Mouse (Mus musculus) liver, embryonic 13.5 days (tissue): ENCODE results near the gene Pacsin2. TPM values are rescaled to one million over a fixed set of nuclear protein-coding genes. Genes with fewer than 3 reads are reported as not detected.

Experiments
- ATAC-seq: fragments of 200-750 bp; cut with Nextera tagmentation; 2 replicates; pipeline ENCODE4 v1.8.0; 2017; ENCODE audit warnings: low read depth, mild to moderate bottlenecking, moderate number of reproducible peaks, moderate library complexity
- DNase-seq: peaks from one replicate; pipeline ENCODE4 v3.0.0; 2022
- H3K27ac ChIP-seq: fragments of 300-500 bp; sonication (generic); 2 replicates; pipeline ENCODE4 v1.5.1; 2015; ENCODE audit warnings: moderate library complexity, mild to moderate bottlenecking, inconsistent platforms
- H3K27me3 ChIP-seq: fragments of 300-500 bp; sonication (generic); 2 replicates; pipeline ENCODE4 v1.6.1; 2015; ENCODE audit warnings: mild to moderate bottlenecking, inconsistent platforms
- H3K36me3 ChIP-seq: fragments of 300-500 bp; sonication (generic); 2 replicates; pipeline ENCODE4 v1.6.1; 2015; ENCODE audit warnings: mild to moderate bottlenecking, inconsistent platforms
- H3K4me1 ChIP-seq: fragments of 300-500 bp; sonication (generic); replicated peaks from 2 replicates; pipeline ENCODE4 v1.6.1; 2015; ENCODE audit warnings: inconsistent platforms
- H3K4me2 ChIP-seq: fragments of 300-500 bp; sonication (generic); 2 replicates; pipeline ENCODE4 v1.6.1; 2015; ENCODE audit warnings: inconsistent platforms, mild to moderate bottlenecking, moderate library complexity
- H3K4me3 ChIP-seq: fragments of 300-500 bp; sonication (generic); replicated peaks from 2 replicates; pipeline ENCODE4 v1.5.1; 2015; ENCODE audit warnings: mild to moderate bottlenecking, inconsistent platforms
- H3K9ac ChIP-seq: fragments of 300-500 bp; sonication (generic); 2 replicates; pipeline ENCODE4 v1.6.1; 2015; ENCODE audit warnings: mild to moderate bottlenecking, inconsistent platforms
- H3K9me3 ChIP-seq: fragments of 300-500 bp; sonication (generic); replicated peaks from 2 replicates; pipeline ENCODE4 v1.6.1; 2016; ENCODE audit warnings: inconsistent platforms
- WGBS: fragments of 180-500 bp; shearing (Covaris S2); methylation state at CpG from one replicate; pipeline ENCODE4 v1.1.7; 2015; ENCODE audit not compliant: insufficient replicate concordance; 5-methylcytosine and 5-hydroxymethylcytosine counted together
- polyA plus RNA-seq: library from polyadenylated mRNA; unstranded; fragments of >200 nt; fragmentation: Nextera tagmentation; extraction: Ambion mirVana; gene quantifications from 2 replicates; pipeline ENCODE4 v1.2.1, GENCODE M21; 2015

Pacsin2 gene
- polyA plus RNA-seq, 1 experiment from 2014 or later = 45.0 TPM

DNA sequence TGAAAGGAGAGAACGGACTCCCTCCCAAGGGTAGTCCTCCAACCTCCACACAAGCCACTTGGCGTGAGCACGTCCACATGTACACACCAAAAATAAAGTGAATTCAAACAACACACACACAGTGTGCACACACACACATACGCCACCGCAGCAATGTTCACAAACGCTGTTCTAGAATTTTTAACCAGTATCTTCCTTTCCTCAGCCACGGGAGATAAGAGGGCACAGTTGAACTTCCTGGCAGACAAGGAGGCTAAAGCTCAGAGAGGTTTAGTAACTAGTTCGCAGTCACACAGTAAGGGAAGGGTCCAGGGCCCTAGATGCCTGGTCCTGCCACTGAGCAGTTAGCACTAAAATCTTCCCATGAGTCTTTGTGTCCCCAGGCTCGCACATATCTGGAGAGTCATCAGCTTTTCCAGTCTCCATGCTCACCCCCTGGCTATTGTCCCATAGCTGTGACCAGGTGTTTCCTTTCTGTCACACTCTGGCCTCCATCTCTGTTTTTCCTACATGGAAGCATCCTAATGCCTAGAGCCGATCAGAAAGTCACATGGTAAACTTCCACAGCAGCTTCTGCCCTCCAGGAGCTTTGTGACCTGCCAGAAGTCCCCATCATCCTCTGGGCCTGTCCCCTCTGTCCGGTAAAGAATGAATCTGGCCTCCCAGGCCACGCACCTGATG is 12.3 kb upstream of the Pacsin2 start:
- DNase-seq (no peak), ATAC-seq (no peak)
- no peak overlapping the region for H3K27ac ChIP-seq
- H3K4me2 ChIP-seq = no peak overlapping the region
- H3K36me3 ChIP-seq = no peaks in the 10 kb centered on the region
- 0 out of 2 replicates have a peak, but pooled peaks cover 7% of the 10 kb centered on the region for H3K27me3 ChIP-seq
- 56% methylated on average over 12 of the region's 12 CpGs for WGBS
- no peak overlapping the region for H3K4me3 ChIP-seq
- H3K4me1 ChIP-seq = peaks cover 39% of the 10 kb centered on the region
- H3K9me3 ChIP-seq = no peaks in the 10 kb centered on the region
- 0 out of 2 replicates have a peak overlapping the region, but pooled peaks have one; percentile 3 for H3K9ac ChIP-seq

DNA sequence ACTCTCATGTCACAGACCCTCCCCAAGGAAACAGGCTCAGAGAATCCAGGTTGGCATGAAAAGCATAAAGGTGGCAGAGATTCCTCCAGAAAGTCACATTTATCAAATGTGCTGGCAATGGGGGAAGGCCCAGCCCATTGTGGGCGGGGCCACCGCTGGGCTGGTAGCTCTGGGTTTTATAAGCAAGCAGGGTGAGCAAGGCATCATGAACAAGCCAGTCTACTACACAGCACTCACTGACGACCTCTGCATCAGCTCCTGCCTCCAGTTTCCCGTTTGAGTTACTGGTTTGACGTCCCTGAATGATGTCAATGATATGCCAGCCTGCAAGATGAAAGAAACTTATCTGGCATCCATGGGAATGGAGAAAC is 10.0 kb upstream of the Pacsin2 start:
- peak; percentile 55 for DNase-seq
- Histone ChIP-seq H3K27me3 (0 out of 2 replicates have a peak, but pooled peaks cover 9% of the 10 kb centered on the region), H3K9me3 (no peaks in the 10 kb centered on the region), H3K36me3 (no peaks in the 10 kb centered on the region), H3K27ac (peak overlapping the region; percentile 81), H3K4me2 (peak overlapping the region; percentile 70), H3K9ac (peak overlapping the region; percentile 57), H3K4me3 (peak overlapping the region; percentile 40), H3K4me1 (peaks cover 34% of the 10 kb centered on the region)
- peak; percentile 83 for ATAC-seq
- WGBS = 15% methylated on average over 5 of the region's 5 CpGs

DNA sequence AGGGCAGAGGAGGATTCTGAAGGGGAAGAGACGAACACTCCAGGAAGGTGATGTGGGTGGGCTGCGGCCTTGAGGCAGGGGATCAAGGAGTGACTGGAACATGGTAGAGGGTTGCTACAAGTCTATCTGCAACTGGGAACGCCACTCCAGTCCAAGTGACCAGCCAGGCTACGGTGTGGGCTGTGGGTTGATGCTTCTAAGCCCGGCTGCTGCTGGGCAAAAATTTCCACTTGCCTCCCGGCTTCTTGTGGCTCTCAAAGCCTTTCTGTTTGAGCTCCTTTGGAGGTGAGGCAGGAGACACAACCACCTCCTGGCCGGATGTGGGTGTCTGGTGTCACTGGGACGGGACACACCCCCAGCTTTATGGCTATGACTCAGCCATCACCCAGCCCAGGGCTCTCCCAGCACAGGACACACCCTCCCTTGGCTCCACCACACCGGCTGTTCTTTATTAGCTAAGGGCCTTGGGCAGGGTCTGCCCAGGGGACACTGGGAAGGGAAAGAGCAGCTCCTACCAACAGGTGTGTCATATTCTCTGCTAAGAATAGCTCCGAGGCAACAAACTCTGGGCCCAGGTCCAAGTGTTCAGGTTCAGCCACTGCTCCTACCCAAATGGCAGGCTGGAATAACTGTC is 9.5 kb upstream of the Pacsin2 start:
- WGBS = 36% methylated on average over 10 of the region's 10 CpGs
- Histone ChIP-seq H3K27me3 (0 out of 2 replicates have a peak, but pooled peaks cover 12% of the 10 kb centered on the region), H3K4me1 (peaks cover 34% of the 10 kb centered on the region), H3K4me2 (peak overlapping the region; percentile 70), H3K9ac (peak overlapping the region; percentile 57), H3K4me3 (peak overlapping the region; percentile 40), H3K9me3 (no peaks in the 10 kb centered on the region), H3K27ac (peak overlapping the region; percentile 81), H3K36me3 (no peaks in the 10 kb centered on the region)
- DNase-seq (peak; percentile 80), ATAC-seq (peak; percentile 99)

DNA sequence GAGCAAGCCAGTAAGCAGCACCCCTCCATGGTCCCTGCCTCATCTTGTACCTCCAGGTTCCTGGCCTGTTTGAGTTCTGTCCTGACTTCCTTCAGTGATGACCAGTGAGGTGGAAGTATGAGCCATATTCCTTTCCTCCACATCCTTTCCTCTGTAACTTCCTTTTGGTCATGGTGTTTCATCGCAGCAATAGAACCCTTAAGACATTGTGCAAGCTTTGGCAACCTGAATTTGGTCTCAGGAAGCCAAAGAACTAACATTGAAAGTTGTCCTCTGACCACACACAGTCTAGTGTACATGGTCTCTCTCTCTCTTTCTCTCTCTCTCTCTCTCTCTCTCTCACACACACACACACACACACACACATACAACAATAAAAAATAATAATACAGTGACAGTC is 8.8 kb upstream of the Pacsin2 start:
- Histone ChIP-seq H3K4me1 (peaks cover 34% of the 10 kb centered on the region), H3K4me3 (no peak overlapping the region), H3K9me3 (no peaks in the 10 kb centered on the region), H3K27ac (peak overlapping the region; percentile 81; the same call in 1 of the 2 replicates), H3K4me2 (no peak overlapping the region), H3K9ac (peak overlapping the region; percentile 57; the same call in 1 of the 2 replicates), H3K27me3 (0 out of 2 replicates have a peak, but pooled peaks cover 12% of the 10 kb centered on the region), H3K36me3 (no peaks in the 10 kb centered on the region)
- no peak for ATAC-seq
- no peak for DNase-seq
- WGBS = 83% methylated on average over 1 of the region's 1 CpGs

DNA sequence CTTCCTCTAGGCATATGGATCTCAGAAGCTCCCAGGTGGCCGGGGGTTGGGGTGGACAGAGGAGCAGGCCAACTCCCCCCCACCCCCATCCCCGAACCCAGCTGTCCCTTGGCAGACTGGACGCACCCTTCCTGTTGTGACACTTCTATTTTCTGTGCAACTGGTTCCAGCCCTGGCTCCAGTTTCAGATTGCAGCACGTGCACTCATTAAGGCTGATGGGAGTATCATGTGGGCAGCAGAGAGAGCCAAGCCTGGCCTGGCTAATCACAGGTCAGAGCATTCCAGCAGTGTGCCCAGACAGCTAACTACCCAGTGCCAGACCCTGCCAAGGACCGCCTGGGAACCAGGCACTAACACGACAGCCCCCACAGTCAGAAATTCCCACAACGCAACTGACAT is 7.1 kb upstream of the Pacsin2 start:
- Histone ChIP-seq H3K9ac (no peak overlapping the region), H3K4me2 (no peak overlapping the region), H3K4me3 (no peak overlapping the region), H3K27me3 (0 out of 2 replicates have a peak, but pooled peaks cover 8% of the 10 kb centered on the region), H3K36me3 (no peaks in the 10 kb centered on the region), H3K9me3 (no peaks in the 10 kb centered on the region), H3K4me1 (peaks cover 30% of the 10 kb centered on the region), H3K27ac (no peak overlapping the region)
- ATAC-seq = no peak
- no peak for DNase-seq
- WGBS = 57% methylated on average over 7 of the region's 7 CpGs

DNA sequence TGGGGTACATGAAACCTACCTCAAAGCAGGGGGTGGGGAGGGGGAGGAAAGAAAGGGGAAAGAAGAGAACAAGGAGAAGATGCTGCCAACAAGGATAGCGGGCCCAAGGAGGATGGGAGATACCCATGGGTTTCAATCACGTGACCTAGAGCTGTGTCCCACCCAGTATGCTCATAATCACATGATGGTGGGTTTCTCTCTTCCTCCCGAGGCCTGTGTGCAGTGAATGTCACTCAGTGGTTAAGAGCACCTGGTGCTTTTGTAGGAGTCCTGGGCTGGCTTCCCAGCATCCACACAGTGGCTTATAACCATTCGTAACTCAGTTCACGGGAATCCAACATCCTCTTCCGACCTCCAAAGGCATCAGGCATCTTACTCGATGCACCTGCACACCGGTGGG is 6.0 kb upstream of the Pacsin2 start:
- DNase-seq (no peak), ATAC-seq (no peak)
- Histone ChIP-seq H3K9me3 (no peaks in the 10 kb centered on the region), H3K27ac (no peak overlapping the region), H3K36me3 (no peaks in the 10 kb centered on the region), H3K4me3 (no peak overlapping the region), H3K4me1 (peaks cover 36% of the 10 kb centered on the region), H3K27me3 (0 out of 2 replicates have a peak, but pooled peaks cover 8% of the 10 kb centered on the region), H3K4me2 (no peak overlapping the region), H3K9ac (no peak overlapping the region)
- 67% methylated on average over 8 of the region's 8 CpGs for WGBS

DNA sequence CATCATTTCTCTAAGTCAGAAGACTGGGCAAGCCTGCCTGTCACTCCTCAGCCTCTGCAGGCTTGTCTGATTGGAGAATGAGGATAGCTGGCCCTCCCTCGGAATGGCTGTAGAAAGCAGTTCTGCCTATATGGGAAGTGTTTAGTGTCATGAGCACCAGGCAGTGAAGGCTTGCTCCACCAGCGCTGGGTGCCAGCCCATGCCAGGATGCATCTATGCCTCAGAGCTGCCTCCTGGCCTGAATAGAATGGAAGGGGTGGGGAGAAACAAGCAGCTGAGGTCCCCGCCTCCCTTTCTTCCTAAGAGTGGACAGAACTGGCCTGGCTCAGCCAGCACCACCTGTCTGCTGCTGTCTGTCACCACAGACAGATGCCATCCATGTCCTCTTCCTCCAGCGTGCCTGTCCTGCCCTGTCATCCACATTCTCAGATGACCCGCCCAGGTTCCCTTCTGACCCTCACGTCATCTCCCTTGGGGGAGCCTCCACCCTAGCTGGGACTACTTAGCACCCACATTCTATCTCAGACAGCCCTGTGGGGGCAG is 4.9 kb upstream of the Pacsin2 start:
- Histone ChIP-seq H3K36me3 (no peaks in the 10 kb centered on the region), H3K4me1 (peaks cover 33% of the 10 kb centered on the region), H3K27ac (no peak overlapping the region), H3K4me3 (no peak overlapping the region), H3K9me3 (no peaks in the 10 kb centered on the region), H3K9ac (no peak overlapping the region), H3K27me3 (0 out of 2 replicates have a peak, but pooled peaks cover 8% of the 10 kb centered on the region), H3K4me2 (no peak overlapping the region)
- ATAC-seq (no peak), DNase-seq (no peak)
- WGBS = 66% methylated on average over 6 of the region's 6 CpGs

DNA sequence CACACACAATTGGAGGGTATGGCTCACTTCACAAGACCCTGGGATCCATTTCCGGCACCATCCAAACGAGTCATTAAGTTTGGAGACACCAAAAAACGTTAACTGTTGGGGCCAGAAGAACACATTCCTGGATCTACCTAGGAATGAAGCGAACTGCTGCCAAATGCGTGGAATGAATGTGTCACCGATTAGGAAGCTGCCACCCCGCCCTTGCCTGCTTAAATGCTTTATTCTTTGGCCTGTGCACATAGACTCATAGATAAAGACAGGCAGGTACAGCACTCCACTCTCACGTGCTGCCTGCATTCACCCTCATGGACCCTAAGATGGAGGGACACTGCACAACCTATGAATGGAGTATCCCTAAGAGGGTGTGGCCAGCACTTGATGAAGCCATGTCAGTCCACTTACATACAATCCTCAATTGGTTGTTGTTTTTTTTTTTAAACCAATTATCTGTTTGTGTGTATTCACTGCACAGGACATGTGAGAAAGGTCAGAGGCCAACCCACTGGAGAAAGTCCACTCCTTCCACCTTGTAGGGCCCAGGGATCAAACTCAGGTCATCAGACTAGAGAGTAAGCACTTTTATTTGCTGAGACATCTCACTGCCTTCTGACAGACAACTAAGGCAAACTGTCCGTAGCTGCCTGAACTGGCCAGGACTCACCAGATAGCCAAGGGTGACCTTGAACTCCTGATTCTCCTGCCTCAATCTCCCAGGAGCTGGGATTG is 3.0 kb upstream of the Pacsin2 start:
- peaks cover 32% of the 10 kb centered on the region for H3K4me1 ChIP-seq
- DNase-seq (no peak), ATAC-seq (no peak)
- H3K9ac ChIP-seq = no peak overlapping the region
- no peak overlapping the region for H3K27ac ChIP-seq
- no peaks in the 10 kb centered on the region for H3K36me3 ChIP-seq
- H3K4me2 ChIP-seq = no peak overlapping the region
- H3K4me3 ChIP-seq = no peak overlapping the region
- no peaks in the 10 kb centered on the region for H3K9me3 ChIP-seq
- 72% methylated on average over 9 of the region's 9 CpGs for WGBS
- H3K27me3 ChIP-seq = 0 out of 2 replicates have a peak, but pooled peaks cover 8% of the 10 kb centered on the region

DNA sequence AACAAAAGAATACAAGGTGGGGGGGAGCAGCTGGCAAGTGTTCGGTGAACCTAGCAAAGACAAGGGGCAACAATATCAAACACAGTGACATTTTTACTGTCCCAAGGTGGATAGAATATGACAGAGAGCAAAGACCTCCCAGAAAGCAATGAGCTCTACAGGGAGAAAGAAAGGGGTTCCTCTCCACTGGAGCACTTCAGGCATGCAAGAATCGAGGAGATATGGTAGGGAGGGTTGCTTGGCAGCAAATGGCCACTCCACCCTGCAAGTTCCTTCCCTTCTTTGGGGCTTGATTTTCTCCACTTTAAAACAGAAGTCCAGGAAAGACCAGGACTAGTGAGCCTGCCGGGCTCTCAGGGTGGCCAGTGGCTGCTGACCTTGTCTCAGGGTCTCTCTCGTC is 1.9 kb upstream of the Pacsin2 start:
- 0 out of 2 replicates have a peak, but pooled peaks cover 8% of the 10 kb centered on the region for H3K27me3 ChIP-seq
- H3K4me2 ChIP-seq = no peak overlapping the region
- peaks cover 37% of the 10 kb centered on the region for H3K4me1 ChIP-seq
- no peak overlapping the region for H3K27ac ChIP-seq
- H3K9ac ChIP-seq = no peak overlapping the region
- ATAC-seq (no peak), DNase-seq (no peak)
- H3K4me3 ChIP-seq = no peak overlapping the region
- 62% methylated on average over 4 of the region's 4 CpGs for WGBS
- H3K9me3 ChIP-seq = no peaks in the 10 kb centered on the region
- H3K36me3 ChIP-seq = no peaks in the 10 kb centered on the region

DNA sequence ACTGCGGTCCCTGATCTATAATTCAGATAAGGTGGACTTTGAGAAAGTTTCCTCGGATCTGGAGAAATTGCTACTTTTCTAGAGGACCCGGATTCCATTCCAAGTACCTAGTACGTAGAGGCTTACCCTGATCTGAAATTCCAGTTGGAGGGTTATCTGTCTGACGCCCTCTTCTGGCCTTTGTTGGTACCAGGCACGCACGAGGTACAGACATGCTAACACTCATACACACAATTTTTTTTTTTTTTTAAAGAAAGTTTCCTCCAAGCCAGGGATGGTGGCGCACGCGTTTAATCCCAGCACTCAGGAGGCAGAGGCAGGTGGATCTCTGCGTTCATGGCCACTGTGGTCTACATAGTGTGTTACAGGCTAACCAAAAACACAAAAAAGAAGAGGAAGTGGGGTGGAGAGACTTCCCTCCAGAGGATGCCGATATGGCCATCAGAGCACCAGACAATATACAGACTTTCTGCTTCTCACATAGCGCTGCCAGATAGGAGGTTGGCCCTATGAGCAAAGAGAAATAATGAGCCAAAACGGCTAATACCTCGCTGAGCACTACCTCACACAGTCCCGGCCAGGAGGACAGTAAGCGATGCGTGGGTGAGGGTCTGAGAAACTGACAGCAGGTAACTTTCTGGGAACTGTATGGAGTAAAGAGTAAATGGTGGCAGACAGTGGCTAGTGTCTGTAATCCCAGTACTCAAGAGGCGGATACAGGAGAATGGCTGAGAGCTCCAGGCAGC is 672 bp upstream of the Pacsin2 start:
- Histone ChIP-seq H3K9ac (no peak overlapping the region), H3K4me2 (peak overlapping the region; percentile 48), H3K27me3 (0 out of 2 replicates have a peak, but pooled peaks cover 8% of the 10 kb centered on the region), H3K9me3 (no peaks in the 10 kb centered on the region), H3K27ac (peak overlapping the region; percentile 77), H3K36me3 (peaks cover 5% of the 10 kb centered on the region), H3K4me3 (peak overlapping the region; percentile 39), H3K4me1 (peaks cover 47% of the 10 kb centered on the region)
- ATAC-seq = peak; percentile 19; the same call in 1 of the 2 replicates
- DNase-seq = no peak
- WGBS = 59% methylated on average over 19 of the region's 19 CpGs
